Mouse (Mus musculus): ENCODE data around the gene Il13ra1. TPM values are rescaled to one million over a fixed set of nuclear protein-coding genes. Genes with fewer than 3 reads are reported as not detected.

Il13ra1 gene
- total RNA-seq (2015; ENCODE audit: low replicate concordance) (0.19 and 4.8 TPM in 2 replicates), total RNA-seq (2017; ENCODE audit: low replicate concordance) (2.8 and 4.4 TPM in 2 replicates)

DNA sequence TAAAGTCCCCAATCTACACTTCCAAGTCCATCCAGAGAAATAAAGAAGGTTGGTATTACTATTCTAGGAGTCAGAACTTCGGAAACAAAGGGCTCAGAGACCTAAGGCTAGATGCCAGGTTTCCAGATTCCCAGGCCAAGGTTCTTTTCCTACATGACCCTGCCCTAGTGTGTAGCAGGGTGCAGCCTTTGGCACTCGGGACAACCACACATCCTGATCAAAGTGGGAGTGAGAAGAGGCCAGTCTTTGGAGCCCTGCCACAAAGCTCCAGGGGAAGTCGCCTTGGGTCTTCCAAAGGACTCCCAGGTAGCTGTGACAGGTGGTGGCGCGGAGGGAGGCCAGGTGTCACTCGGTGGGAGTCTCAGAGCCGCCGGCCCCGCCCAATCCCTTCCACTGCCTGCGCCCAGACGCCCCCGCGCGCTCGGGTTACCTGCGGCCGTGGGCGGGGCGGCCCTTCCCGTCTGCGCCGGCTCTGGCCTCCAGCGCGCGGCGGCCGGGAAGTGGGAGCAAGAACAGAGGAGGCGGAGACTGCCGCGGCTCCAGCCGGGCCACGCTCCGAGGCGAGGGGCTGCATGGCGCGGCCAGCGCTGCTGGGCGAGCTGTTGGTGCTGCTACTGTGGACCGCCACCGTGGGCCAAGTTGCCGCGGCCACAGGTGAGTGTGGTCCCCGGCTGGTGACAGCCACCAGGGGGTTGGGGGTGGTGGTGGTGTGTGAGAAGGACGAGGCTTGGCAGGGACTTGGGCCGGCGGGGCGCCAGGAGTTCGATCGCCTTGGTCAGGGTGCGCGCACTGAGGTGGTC lies at the start of gene Il13ra1:
Gene Il13ra1 (plus strand): TSS at position 489 of the 800 bp plus-strand sequence.
- ATAC-seq (replicated peaks; ENCODE audit: low FRiP score, poor library complexity, severe bottlenecking): no peak

- no peak for ATAC-seq (replicated peaks; ENCODE audit: low FRiP score, poor library complexity, severe bottlenecking)
Observed at GRCm38 (mm10) chrX:36073997-36074396, 37.9 kb upstream of the Il13ra1 start.

- ATAC-seq (replicated peaks; ENCODE audit: low FRiP score, poor library complexity, severe bottlenecking): no peak
Observed at GRCm38 (mm10) chrX:36077164-36077563, 34.7 kb upstream of the Il13ra1 start.

DNA sequence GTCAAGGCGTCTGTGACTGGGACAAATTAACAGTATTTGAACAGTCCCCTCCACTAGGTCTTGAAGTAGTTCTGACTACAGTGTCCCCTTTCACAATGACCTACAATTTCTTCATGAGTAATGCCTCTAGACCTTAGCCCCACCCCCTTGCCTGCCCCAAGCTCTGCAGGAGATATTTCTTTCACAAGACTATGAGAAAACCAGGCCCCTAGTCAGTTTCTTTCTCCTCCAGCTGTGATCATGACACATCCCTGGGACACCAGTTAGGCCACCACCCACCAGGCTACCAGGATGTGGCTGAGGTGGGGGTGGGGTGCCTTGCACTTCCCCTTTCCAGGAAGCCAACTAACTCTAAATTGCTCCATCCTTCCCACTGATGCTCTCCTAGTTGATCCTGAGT lies 29.0 kb upstream of the Il13ra1 start:
- no peak for ATAC-seq (replicated peaks; ENCODE audit: low FRiP score, poor library complexity, severe bottlenecking)

DNA sequence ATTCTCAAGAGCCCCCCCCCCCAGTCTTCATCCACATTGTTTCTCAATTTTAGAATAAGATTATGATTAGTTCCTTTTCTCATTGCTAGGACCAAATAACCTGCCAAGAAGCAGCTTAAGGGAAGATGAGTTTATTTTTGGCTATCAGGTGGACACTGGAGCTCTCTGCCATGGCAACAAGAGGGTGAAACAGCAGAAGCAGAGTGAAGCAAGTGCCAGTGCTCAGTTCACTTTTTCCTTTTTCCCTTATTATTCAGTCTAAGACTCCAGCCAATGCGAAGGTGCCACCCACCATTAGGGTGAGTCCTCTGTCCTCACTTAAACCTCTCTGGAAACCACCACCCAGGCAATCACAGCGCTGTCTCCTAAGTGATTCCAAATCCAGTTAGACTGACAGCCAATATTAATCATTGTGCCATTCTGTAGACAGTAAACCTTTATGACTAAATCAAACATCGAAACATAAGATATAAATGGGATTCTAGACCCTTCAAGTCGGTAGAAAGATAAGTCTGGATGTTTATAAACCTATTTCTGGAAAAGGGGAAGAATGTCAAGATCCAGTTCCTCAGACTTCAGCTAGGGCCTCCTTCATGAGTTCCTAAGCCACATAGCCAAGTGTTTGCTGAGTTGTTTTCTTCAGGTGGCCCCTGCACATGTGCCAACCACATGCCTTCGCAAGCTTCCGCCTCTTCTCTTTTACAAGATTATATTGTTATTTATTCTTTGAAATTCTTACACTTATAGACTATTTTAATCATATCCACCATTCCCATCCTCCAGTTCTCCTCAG lies 23.2 kb upstream of the Il13ra1 start:
- no peak for ATAC-seq (replicated peaks; ENCODE audit: low FRiP score, poor library complexity, severe bottlenecking)

- no peak for ATAC-seq (replicated peaks; ENCODE audit: low FRiP score, poor library complexity, severe bottlenecking)
Observed at GRCm38 (mm10) chrX:36100883-36101282, 11.0 kb upstream of the Il13ra1 start.

DNA sequence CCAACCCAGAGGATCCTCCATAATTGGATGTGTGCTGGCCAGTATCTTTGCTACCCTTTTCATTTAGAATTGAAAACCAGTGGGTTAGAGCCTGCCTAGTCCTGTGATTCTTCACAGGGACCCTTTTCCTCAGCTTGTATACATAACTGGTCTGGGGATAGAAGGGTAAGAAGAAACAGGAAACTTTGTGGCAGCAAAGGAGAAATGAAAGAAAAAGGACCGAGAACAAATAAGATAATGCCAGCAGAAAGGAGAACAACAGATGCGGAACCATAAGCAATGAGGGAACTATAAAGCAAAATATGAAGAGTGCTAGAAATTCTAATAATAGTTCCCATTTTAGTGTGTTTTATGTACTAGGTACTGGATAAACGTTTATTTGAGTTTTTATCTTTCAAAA lies 10.6 kb upstream of the Il13ra1 start:
- ATAC-seq (replicated peaks; ENCODE audit: low FRiP score, poor library complexity, severe bottlenecking): no peak

DNA sequence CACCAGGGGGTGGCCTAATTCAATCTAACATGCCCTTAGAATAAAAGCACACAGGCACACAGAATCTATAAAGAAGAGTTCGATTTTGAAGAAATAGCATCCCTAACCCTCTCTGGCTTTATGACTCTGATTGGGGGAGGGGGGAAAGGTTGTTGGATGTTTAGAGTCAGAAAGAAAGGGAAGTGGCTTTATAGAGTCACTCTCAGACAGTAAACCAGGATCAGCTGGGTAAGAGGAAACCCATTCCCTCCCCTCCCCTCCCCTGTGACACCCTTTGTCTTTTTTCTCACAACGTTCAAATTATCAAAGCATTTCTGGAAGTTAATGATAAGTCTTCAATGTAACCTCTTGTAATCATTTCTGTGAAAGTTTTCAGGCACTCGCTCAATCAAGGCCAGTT lies 3.3 kb upstream of the Il13ra1 start:
- ATAC-seq (replicated peaks; ENCODE audit: low FRiP score, poor library complexity, severe bottlenecking): no peak

DNA sequence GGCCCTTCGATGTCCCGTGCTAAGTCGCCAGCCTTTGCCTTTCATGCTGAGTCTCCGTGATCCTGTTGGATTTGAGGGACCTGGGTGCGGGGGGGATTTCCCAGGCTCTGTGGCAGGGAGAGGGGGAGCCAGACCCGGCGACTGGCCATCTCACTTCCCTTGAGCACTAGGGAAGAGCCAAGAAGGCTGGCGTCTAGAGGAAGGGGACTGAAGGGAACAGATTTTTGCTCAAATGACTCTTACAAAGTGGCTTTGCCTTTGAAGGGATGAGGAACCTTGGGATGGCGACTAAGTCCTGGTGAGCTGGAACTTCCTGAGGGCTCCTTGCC lies 476 bp downstream of the Il13ra1 start:
- ATAC-seq (replicated peaks; ENCODE audit: low FRiP score, poor library complexity, severe bottlenecking): no peak

DNA sequence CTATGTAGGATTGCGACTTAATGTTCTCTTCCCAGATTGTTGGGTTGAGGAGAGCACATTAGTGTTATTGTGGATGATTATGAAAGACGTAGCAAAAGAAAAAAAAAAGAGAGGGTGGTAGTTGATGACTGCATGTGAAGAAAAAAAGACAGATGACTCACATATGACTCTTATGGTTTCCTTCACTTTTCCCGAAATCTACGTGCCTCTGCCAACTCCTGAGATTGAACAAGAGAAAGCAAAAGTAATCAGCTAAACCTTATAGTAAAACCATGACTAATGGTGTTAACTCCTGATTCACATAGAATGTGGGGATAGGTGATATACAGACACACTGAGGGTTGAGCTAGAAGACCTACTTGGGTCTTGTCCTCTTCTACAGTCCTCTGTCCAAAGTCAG lies 3.3 kb downstream of the Il13ra1 start:
- ATAC-seq (replicated peaks; ENCODE audit: low FRiP score, poor library complexity, severe bottlenecking): no peak

DNA sequence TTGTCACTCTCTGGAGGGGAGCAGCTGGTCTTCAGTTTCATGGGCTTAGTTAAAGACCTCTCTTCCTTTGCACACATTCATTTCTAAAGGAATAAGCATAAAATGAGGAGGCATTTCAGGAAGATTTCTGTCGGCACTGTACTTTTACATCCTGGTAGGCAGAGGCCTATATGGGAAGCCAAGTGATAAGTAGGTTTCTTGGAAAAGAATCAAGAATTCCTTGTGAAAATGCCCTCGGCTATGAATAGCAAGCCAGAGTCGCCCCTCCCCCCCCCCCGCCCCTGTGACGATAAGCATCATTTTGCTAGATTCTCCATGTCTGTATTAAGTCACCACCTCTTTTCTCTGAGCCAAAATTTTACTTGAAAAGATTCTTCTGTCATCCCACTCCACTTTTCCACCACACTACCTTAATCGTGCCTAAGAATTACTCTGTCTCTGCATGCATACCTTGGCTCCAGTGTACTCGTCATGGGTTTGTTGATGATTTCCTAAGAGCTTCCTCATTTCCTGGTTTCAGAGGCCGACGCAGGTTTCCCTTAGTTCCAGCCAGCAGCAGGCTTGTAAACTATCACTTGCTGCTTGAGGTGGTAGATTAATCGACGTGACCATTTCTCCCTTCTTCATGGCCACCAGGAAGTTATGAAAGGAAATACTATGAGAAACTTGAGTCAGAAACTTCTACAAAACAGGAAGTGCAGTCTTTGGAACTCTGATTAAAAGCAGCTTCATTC lies 17.3 kb downstream of the Il13ra1 start:
- ATAC-seq (replicated peaks; ENCODE audit: low FRiP score, poor library complexity, severe bottlenecking): no peak

DNA sequence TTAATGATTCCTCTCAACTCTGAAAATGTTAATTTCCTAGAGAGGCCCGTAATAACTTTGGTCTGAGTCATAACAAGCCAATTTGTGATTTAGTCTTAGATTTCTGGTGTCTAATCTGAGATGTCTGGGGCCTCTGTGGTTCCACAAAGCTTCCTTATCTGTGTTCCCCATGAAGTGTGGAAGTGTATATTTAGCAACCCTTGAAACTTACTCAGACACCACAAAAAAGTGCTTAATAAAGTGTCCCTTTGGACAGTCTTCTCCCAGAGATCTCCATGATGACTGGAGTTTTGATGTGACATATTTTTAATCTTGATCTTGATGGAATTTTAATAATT lies 17.8 kb downstream of the Il13ra1 start:
- no peak for ATAC-seq (replicated peaks; ENCODE audit: low FRiP score, poor library complexity, severe bottlenecking)

DNA sequence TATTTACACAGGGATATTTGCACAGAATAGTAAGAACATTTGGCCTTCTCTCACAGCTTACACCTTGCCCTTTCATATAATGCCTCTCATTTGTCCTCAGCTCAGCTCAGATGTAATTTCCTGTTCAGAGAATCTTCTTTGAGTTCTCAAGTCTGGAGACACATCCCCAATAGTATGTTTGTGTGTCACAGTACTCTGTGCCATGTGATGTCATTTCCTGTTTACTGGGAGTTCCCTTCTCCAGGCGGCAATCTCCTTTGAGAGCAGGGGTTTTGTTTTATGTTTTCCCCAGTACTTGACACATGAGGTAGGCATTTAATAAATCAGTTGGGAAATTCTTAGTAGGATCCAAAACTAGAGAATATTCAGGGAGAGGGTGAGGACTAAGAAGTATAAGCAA lies 24.4 kb downstream of the Il13ra1 start:
- ATAC-seq (replicated peaks; ENCODE audit: low FRiP score, poor library complexity, severe bottlenecking): no peak

- no peak for ATAC-seq (replicated peaks; ENCODE audit: low FRiP score, poor library complexity, severe bottlenecking)
Observed at GRCm38 (mm10) chrX:36141994-36142639, 30.2 kb downstream of the Il13ra1 start.

DNA sequence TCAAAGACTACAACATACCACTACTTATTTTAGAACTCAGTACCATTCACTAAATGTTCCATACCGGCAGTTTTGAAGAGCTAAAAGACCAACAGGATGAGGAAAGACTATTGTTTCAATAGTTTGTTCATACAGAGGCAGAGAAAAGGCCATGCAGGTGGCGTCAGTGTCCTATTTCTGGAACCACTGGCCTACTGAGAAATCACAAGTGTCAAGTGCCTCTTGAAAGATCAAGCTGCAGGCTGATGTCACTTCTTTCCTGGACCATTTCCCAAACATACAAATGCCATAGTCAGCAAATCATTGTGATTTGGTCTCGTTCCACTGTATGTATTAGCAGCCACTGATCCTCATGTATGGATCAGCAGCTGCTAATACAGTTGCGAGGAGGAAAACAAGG lies 34.8 kb downstream of the Il13ra1 start:
- ATAC-seq (replicated peaks; ENCODE audit: low FRiP score, poor library complexity, severe bottlenecking): no peak

- ATAC-seq (replicated peaks; ENCODE audit: low FRiP score, poor library complexity, severe bottlenecking): no peak
Observed at GRCm38 (mm10) chrX:36150100-36150499, 38.2 kb downstream of the Il13ra1 start.

DNA sequence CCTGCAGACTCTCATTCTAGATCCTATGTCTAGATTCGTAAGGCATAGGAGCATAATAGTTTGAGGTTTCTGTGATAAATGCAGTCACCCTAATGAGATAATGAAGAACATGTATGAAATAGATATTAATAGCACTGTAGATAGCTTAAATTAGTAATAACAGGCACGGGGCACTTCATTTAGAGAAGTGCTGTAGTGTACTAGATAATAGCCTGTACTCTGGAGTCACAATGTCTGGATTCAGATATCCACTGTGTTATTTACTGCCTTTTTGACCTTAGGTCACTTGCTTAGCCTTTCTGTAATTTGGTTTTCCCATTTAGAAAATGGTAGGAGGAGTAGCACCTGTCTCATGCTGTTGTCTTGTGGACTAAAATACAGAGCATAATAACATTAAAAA lies 44.8 kb downstream of the Il13ra1 start:
- ATAC-seq (replicated peaks; ENCODE audit: low FRiP score, poor library complexity, severe bottlenecking): no peak

GRCm38 (mm10) chrX:36161567-36161966 lies 49.7 kb downstream of the Il13ra1 start:
- no peak for ATAC-seq (replicated peaks; ENCODE audit: low FRiP score, poor library complexity, severe bottlenecking)

- no peak for ATAC-seq (replicated peaks; ENCODE audit: low FRiP score, poor library complexity, severe bottlenecking)
Observed at GRCm38 (mm10) chrX:36183625-36184024, 71.7 kb downstream of the Il13ra1 start.

- no peak for ATAC-seq (replicated peaks; ENCODE audit: low FRiP score, poor library complexity, severe bottlenecking)
Observed at GRCm38 (mm10) chrX:36186036-36186435, 74.1 kb downstream of the Il13ra1 start.

All from erythroblast, adult 5-6 weeks (primary cell).